Mouse (Mus musculus) lung, adult 10 weeks (tissue): ENCODE results near the gene a. TPM values are rescaled to one million over a fixed set of nuclear protein-coding genes. Genes with fewer than 3 reads are reported as not detected.

Experiments
- polyA plus RNA-seq: library from polyadenylated mRNA; stranded (reverse); fragments of 350-450 nt; fragmentation: Illumina TruSeq; extraction: RNeasy Lipid Tissue Mini Kit (QIAGEN cat#74804); gene quantifications from one replicate; pipeline ENCODE4 v1.2.3, GENCODE M21; 2014; ENCODE audit warnings: low read depth, low replicate concordance; ENCODE audit not compliant: insufficient read depth

Gene a
- not detected for polyA plus RNA-seq

GRCm38 (mm10) chr2:154790656-154791483, at the start of gene a, which contains the start of gene Raly:
Gene a, plus strand, starts transcription at chr2:154791402.
Gene Raly, plus strand, starts transcription at chr2:154791096.

GRCm38 (mm10) chr2:154769930-154770329, 21.3 kb upstream of the a start, which contains the start of gene Gm14214:
Gene Gm14214, minus strand, starts transcription at chr2:154770030.

GRCm38 (mm10) chr2:154892201-154893044, 101.2 kb downstream of the a start, which contains the start of gene Eif2s2:
Gene Eif2s2, minus strand, starts transcription at chr2:154892935.

GRCm38 (mm10) chr2:155018251-155018755, 227.1 kb downstream of the a start, which contains the start of gene Gm14226:
Gene Gm14226, plus strand, starts transcription at chr2:155018266.

DNA sequence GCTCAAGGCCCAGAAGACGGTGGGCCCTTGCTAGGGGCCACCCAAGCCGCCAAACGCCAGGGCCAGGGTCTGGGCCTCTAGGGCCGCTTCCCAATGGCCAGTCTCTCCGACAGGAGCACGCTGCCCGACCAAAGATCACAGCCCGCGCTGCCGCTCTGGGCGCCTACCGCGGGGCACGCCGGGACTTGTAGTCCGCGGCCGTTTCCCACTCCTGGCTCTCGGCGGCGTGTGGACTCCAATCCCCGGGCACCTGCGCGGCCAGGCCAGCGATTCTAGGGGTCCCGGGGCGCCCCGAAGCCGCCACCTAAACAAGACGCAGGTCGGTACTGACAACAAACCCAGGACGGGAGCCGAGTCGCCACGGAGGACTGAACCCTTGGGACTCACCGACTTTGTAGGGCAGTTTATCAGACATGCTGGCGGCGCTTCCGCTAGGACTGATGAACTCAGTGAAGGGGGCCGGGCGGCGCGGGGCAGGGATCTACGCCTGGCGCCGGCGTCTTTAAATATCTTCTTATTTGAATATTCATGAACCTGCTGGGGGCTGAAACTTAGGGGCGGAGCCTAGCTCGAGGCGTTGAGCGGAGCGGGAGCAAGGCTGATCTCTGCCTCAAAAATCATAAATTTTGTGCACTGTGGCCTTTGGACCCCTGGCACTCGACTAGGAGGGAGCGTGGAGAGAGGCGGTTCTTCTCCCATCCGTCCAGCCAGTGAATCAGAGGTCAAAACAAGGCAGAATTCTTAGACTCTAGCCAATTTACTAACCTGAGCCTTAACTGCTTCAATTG, 283.0 kb downstream of the a start, which contains the start of gene Ahcy:
TSS of gene Ahcy (minus strand) at position 520 of the 788 bp plus-strand sequence.

Other genes with a start within 250 kb of the a start
- not detected for gene 1700003F12Rik, start 244.3 kb upstream of the a start, polyA plus RNA-seq
- not detected for gene Actl10, start 239.6 kb upstream of the a start, polyA plus RNA-seq
- gene Necab3, start 232.5 kb upstream of the a start, polyA plus RNA-seq: 0.71 TPM
- gene E2f1, start 221.5 kb upstream of the a start, polyA plus RNA-seq: 4.4 TPM
- 25.5 TPM for gene Pxmp4, start 187.7 kb upstream of the a start, polyA plus RNA-seq
- gene Zfp341, start 178.1 kb upstream of the a start, polyA plus RNA-seq: 2.0 TPM
- gene 4930519P11Rik, start 178.0 kb upstream of the a start, polyA plus RNA-seq: not detected
- gene Chmp4b, start 139.7 kb upstream of the a start, polyA plus RNA-seq: 183 TPM
- gene Gm14214, start 21.4 kb upstream of the a start, polyA plus RNA-seq: not detected
- 144 TPM for gene Raly, start 306 bp upstream of the a start, polyA plus RNA-seq
- 48.7 TPM for gene Eif2s2, start 101.5 kb downstream of the a start, polyA plus RNA-seq
- 0.07 TPM for gene Gm14226, start 226.9 kb downstream of the a start, polyA plus RNA-seq